Mouse (Mus musculus) spleen, embryonic (tissue): ENCODE results near the gene Kat2b.
"Not testable (repeated sequence)": the region's sequence is repeated elsewhere in the genome, so short reads cannot be mapped to it uniquely, and the experiment has no call there.

ENCODE experiments used
- CTCF ChIA-PET: fragments of 350-600 bp; sonication (Branson Sonifier 250); formaldehyde crosslinking; loops from one replicate; lab custom pipeline; 2022; lab: Charles Lee

Gene Kat2b

DNA sequence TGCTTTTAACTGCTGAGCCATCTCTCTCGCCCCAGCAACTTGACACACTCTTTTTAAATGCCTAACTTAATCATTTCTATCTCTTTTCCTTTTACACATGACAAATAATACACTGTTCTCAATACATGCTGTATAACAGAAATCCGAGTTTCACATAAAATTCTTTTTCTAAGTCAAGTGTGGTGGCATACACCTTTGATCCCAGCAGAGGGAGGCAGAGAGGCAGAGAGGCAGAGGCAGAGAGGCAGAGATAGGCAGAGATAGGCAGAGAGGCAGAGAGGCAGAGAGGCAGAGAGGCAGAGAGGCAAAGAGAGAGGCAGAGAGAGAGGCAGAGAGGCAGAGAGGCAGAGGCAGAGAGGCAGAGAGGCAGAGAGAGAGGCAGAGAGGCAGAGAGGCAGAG, 90.7 kb downstream of the Kat2b start:
- CTCF ChIA-PET: not testable (repeated sequence)

DNA sequence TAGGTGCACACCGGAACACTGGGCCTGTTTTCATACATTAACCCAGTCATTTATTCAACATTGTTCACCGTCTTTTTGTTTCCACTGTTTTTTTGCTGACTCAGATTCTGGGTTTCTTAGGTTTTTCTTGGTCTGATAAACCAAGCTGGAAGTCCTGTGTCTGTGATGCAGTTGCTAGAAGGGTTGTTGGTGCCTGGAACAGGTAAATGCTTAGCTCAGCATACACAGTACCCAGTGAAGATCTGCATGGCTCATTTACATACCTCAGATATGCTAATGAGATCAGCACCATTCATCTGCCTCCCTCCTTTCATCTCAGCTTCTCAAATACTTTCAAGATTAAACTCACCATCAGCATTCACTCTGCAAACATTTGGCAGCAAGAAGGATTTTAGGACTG, 92.0 kb downstream of the Kat2b start:
- CTCF ChIA-PET: no interaction called here

DNA sequence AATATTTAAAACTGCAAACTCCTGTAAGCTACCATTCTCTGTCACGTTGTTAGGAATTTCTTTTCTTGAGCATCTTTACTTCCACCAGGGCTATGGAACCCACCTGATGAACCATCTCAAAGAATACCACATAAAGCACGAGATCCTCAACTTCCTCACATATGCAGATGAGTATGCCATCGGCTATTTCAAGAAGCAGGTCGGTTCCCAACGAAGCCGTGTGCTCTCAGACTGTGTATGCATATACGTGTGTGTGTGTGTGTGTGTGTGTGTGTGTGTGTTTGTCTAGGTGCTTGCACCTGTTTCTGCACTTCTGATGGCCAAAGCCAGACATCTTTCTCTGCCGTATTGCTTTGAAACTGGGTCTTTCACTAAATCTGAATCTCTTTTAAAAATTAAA, 92.6 kb downstream of the Kat2b start:
- CTCF ChIA-PET: no interaction called here

DNA sequence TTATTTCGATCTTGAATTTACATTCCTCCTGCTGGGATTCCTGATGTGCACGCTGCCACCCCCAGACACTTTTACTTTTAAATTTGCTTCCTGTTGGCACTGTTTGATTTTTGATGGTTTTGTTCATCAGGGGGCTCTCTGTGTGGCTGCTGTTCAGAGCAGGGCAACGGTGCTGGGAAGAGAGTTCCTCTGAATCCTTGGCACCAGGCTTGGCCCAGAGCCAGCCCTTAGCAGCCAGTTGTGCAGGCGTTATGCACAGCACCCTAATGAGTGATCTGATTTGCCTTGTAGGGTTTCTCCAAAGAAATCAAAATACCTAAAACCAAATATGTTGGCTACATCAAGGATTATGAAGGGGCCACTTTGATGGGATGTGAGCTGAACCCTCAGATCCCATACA, 93.1 kb downstream of the Kat2b start:
- CTCF ChIA-PET: no interaction called here

DNA sequence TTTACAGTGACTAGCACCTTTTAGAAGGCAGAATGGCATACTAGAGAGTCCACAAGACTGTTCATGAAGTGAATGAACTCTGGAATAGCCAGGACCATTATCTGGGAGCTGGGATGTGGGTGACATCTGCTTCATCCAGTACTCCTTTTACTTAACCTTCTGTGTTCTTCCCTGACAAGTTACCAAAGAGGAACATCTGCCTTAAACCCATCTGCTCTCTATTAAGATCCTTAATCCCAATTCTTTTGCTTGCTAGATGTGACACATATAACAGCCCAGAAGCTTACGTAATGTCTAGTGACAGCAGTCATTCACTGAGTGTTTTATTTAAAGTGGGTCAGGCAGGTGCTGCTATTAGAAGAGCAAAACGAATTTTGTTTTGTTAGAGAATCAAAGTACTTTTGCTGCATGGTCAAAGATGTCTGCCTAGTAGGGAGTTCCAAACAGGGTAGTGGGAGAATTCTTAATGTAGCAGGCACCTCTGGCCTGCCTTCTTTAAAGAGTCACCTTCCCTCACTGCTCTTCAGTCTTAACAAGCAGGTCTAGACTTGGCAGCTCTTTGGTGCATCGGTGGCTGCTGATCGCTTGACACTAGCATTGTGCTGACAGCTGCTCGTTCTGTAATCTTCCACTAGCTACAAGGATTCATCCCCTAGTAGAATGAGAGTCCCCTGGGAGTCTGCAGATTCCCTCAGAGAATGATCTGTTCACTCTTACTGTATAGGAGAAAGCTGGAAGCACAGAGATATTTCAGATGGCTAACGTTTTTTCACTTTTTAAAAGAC, 94.6 kb downstream of the Kat2b start:
- CTCF ChIA-PET: no interaction called here

DNA sequence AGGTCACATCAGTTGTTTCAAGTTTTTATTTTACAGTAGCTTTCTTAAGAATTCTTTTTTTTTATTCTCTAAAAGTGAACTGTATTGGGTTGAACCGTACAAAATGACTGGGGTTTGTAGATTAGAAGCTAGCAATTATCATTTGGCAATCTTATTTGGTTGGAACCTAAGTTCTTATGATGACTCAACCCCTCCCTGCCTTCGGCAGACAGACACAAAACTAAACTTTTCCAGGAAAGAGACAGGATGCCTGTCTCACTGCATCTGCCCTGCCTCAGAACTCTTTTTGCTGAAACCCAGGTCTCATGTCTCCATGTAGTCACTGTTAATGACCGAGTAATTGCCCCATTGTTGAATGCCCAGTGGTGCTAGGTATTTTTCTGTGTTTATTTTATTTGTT, 97.6 kb downstream of the Kat2b start:
- CTCF ChIA-PET: no interaction called here

DNA sequence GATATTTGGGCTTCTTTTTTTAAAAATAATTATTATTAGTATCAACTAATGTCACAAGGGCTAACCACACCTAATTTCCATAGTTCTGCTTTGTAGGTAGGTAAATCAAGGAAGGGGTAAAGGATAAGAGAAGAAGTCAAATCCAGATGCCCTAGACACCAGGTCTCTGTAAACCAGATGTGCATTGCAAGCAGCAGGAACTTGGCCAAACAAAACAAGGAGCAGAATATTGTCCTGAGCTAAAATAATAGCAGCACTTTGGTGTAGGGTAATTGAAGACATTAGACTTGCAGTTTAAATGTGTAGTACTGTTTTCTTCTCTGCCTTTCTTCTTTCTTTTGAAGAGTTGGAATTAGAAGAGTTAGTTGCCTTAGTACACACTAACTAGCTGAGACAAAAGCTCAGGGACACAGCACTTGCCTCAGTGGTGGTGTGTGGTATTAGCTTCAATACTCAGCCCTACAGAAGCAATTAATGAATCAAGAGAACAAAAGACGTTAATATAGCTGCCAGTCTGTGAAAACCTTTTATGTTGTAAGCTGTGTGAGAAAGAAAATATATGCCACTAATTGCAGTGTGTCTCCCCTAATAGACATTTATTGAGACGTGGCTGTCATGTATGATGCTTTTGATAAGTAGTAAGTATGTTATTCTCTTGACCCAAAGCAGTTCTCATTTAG, 98.2 kb downstream of the Kat2b start:
- CTCF ChIA-PET: no interaction called here

DNA sequence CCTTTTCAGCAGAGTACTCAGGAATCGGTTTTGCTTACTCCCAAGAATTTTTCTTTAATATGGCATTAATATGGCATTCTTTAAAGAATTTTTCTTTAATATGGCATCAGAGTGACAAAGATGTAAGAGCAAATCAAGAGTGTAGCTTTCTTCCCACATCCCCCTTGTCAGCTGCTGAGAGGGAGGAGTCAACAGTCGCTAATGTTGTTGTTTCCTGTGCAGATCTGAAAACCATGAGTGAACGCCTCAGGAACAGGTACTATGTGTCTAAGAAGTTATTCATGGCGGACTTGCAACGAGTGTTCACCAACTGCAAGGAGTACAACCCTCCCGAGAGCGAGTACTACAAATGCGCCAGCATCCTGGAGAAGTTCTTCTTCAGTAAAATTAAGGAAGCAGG, 103.8 kb downstream of the Kat2b start:
- CTCF ChIA-PET: no interaction called here

DNA sequence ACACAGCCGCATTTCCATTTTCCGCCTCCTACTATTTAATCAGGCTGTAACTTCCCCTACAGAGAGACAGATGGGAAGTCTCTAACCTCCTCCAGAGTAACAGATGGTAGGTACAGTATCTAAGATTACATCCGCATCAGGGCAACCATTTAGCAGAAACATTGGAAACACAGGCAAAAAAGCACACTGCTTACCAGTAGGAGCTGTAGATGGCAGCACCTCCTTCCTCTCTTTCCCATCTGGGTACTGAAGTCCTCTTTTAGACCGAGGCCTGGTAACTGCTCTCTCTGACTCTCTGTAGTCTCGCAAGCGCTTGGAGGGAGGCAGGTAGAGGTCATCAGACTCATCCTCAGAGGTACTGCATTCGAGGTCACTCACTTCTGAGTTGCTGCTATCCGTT, 112.1 kb downstream of the Kat2b start:
- CTCF ChIA-PET: no interaction called here

DNA sequence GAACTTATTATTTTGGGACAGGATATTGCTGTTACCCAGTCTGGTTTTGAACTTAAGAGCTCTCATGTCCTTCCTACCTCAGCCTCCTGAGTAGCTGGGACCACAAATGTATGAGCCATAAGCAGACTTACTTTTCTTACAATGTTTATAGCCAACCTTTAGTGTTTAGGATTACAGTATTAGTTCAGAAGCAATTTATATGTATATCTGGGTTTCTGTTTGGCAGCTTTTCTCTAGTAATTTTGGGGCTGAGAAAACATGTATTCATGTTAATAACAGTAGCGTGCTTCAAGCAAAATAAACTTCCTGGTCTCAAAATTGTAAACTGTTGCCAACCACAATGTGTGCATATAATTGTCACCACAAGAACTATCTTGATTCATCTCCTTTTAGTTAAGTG, 121.7 kb downstream of the Kat2b start:
- CTCF ChIA-PET: no interaction called here

DNA sequence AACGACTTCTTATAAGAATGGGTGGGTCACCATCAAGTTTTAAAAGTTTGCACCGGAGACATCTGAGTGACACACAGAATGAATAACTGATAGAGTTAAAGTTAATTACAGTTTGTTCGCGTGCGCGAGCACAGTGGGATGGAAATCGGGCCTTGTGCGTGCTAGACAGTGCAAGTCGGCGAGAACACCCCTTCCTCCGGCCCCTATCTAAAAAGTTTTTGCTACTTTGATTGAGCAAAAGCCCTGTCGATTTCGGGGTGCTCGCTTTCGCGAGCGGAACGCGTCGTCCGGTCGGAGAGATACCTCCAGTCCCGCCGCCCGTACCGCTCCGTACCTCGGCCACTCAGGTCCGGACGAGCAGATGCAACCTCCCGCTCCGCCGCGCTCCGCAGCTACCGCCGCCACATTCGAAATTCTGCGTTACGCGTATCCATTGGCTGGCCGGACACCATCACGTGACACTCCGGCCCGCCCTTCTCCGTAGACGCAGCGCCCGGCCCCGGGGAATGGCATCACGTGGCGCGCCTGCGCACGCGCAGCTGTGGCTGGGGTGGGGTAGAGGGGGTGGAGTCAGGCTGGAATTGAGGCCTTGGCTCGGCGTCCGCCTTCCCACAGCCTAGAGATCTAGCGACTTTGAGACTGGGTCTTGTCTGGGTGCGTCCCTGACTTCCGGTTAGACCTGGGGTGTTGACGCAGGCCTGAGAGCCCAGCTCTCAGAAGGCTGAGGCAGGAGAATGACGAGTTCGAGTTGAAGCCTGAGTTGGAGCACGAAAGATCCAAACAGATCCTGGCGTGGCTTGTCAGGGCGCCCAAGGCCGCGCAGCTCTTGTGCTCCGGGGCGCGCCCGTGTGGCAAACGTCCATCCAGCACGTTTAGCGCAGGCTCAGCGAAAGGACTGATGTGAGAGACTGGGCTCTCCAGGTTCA, 122.5 kb downstream of the Kat2b start, which contains the start of gene Sgo1:
Gene Sgo1 (minus strand): TSS at position 457 of the 926 bp plus-strand sequence.
- CTCF ChIA-PET: no interaction called here

DNA sequence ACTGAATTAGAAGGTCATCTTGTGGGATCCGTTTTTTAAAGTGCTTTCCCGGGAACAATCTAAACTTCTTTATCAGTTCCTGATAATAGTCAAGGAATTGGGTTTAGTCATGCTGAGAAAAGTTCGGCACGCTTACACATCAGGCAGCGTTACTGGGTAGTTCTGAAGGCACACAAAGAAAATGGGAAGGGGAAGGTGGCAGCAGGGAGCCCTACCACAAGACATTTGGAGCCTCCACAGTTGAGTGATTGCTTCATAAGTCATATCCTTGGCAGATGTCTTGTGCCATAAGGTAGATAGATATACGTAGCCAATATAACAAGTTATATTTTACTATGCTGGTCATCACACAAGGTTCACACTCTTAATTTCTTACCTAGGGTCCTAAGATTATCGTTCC, 123.3 kb downstream of the Kat2b start:
- CTCF ChIA-PET: no interaction called here

DNA sequence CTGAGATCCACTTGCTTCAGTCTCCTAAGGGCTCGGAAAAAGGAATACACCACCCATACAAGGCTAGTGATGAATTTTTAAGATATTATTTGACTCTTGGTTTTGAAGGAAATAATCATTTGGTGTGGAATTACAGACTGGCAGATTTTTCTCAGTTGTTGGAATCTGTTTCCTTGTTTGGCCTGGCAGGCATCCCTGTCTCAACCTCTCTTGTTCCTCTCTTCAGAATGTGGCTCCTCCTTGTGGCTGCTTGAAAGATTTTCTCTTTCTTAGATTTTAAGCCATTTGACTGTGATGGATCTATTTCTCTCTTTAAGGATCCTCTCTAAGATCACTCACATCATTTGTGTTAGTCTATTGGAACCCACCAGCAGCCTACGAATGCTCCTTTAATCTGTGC, 127.4 kb downstream of the Kat2b start:
- CTCF ChIA-PET: no interaction called here

DNA sequence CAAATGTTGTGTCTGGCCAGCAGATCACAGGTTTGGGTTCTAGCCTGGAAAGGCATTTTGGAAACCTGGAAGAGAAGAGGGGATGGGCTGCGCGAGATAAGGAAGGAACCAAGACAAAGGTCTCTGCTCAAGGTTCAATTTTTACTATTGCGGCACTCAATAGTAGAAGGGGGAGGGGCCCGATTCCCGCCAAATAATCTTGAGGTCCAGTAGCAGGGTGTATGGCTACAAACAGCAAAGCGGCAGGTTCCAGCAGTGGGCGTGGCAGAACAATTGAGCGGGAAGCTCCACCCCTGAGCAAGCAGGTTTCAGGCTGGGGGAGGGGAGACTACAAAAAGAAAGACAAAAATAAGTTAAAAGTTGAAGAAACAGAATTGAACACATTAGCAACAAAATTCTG, 130.9 kb downstream of the Kat2b start:
- CTCF ChIA-PET: not testable (repeated sequence)

DNA sequence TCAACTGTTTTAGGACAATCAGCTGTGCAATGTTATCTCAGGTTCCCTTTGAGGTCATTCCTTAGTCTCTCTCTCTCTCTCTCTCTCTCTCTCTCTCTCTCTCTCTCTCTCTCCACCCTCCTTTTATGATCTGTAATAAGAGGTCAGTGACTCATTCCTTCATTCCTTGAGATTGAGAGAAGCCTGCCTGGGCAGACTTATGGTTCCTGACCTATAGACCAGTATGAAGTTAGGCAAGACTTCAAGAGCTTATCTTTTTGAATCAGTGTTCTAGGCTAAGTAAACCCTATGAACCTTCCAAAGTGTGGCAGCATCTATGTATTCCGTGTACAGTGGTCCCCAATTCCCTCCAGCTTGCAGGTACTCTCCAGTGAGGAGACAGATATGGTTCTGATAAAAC, 147.8 kb downstream of the Kat2b start:
- CTCF ChIA-PET: no interaction called here

DNA sequence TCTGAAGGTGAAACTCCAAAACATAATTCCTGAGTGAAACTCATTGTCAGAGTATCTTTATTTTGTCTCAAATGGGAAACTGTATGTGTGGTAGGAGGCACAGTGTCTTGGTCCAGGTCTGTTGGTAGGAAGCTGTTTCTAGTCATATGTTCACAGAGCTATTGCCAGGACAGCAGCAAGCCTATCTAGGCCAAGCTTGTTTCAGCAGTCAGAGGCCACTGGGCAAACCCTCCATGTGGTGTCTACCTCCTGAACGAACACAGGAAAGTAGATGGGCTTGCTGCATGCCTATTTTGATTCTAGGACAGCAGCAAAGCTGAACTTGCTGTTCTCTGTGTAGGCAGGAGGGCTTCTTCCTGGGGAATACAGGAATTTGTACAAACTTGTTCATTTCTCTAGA, 148.5 kb downstream of the Kat2b start:
- CTCF ChIA-PET: not testable (repeated sequence)

DNA sequence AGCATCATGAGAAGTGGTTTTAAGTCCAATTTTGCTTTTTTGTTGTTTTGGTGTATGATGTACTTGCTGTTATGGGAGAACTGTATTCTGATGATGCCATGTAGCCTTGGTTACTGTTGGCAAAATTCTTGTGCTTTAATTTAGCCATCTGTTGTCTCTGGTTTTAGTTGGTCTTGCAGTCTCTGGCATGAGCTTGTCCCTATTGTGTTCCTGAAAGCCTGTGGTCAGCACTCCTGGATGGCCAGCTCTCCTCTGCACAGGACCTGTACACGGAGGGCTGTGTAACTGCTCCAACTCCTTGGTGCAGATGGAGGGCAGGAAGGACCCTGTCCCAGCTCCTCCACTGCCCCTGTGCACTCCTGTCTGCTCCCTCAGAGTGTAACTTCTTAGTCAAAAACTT, 151.8 kb downstream of the Kat2b start:
- CTCF ChIA-PET: no interaction called here

DNA sequence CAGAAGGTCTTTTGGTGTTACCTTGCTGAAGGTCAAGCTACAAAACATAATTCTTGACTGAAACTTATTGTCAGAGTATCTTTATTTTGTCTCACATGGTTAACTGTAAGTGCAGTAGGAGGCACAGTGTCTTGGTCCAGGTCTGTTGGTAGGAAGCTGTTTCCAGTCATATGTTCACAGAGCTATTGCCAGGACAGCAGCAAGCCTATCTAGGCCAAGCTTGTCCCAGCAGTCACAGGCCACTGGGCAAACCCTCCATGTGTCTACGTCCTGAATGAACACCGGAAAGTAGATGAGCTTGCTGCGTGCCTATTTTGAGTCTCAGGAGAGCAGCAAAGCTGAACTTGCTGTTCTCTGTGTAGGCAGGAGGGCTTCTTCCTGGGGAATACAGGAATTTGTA, 152.3 kb downstream of the Kat2b start:
- CTCF ChIA-PET: not testable (repeated sequence)
